Mouse (Mus musculus): Measurements from ENCODE around the gene Rbm6. TPM values are rescaled to one million over a fixed set of nuclear protein-coding genes. Genes with fewer than 3 reads are reported as not detected.

Gene Rbm6
- polyA plus RNA-seq, 1 experiment from 2014 or later, result 71.2 TPM

DNA sequence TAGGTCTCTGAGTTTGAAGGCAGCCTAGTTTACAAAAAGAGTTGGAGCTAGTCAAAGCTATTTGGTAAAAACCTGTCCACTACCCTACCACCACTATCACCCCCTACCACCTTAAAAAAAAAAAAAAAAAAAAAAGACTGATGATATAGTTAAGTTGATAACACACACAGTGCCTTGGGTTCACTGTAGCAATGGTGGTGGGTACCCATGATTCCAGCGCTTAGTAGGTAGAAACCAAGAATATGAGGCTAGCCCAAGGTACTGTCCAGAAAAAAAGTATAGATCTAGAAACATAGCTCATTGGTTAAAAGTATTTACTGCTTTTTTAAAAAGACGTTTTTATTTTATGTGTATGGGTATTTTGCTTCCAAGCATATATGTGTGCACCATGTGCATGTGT, 30.3 kb downstream of the Rbm6 start:
- Histone ChIP-seq H3K9me3 (replicated peaks; ENCODE audit: control insufficient read depth, low read length) (no peaks in the 10 kb centered on the region), H3K36me3 (ENCODE audit: control insufficient read depth, insufficient read depth, low read length) (0 out of 2 replicates have a peak, but pooled peaks cover 3% of the 10 kb centered on the region)
- 91% methylated on average over 2 of the region's 2 CpGs for WGBS

DNA sequence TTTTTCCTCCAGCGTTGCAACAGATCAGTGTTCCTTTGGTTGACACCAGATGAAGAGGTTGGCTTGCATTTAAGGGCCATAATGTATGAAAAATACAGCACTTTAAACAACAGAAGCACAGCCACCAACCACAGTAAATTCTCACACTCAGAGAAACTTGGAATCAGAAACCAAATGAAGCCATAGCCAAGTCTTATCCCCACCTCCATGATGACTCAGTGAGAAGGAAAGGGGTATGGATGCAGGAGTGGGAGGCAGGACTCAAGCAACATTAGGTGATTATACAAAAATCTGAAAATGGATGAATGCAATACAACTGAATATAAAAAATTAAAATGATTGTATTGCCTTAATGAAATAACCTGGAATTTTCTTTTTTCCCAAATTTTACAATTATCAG, 34.2 kb downstream of the Rbm6 start:
- ATAC-seq (ENCODE audit: insufficient read depth, low FRiP score), result no peak
- no peaks in the 10 kb centered on the region for H3K27me3 ChIP-seq (ENCODE audit: control insufficient read depth, insufficient read depth, low read length)
- H3K4me1 ChIP-seq (ENCODE audit: control insufficient read depth, insufficient read depth, low read length), result no peaks in the 10 kb centered on the region
- H3K27ac ChIP-seq (ENCODE audit: low read length), result no peak overlapping the region
- H3K4me2 ChIP-seq (ENCODE audit: low read depth, low read length), result no peak overlapping the region
- H3K9me3 ChIP-seq (replicated peaks; ENCODE audit: control insufficient read depth, low read length), result no peaks in the 10 kb centered on the region
- no peak overlapping the region for H3K9ac ChIP-seq (ENCODE audit: low read length)
- 0 out of 2 replicates have a peak, but pooled peaks cover 3% of the 10 kb centered on the region for H3K36me3 ChIP-seq (ENCODE audit: control insufficient read depth, insufficient read depth, low read length)
- H3K4me3 ChIP-seq (replicated peaks; ENCODE audit: low read length), result no peak overlapping the region
- 96% methylated on average over 1 of the region's 1 CpGs for WGBS

More for the DNA sequence above, 30.3 kb downstream of the Rbm6 start:
- H3K9ac ChIP-seq (ENCODE audit: low read length), result no peak overlapping the region
- no peak for ATAC-seq (ENCODE audit: insufficient read depth, low FRiP score)
- H3K27ac ChIP-seq (ENCODE audit: low read length), result no peak overlapping the region
- no peak overlapping the region for H3K4me3 ChIP-seq (replicated peaks; ENCODE audit: low read length)
- no peak overlapping the region for H3K4me2 ChIP-seq (ENCODE audit: low read depth, low read length)
- no peaks in the 10 kb centered on the region for H3K27me3 ChIP-seq (ENCODE audit: control insufficient read depth, insufficient read depth, low read length)
- H3K4me1 ChIP-seq (ENCODE audit: control insufficient read depth, insufficient read depth, low read length), result no peaks in the 10 kb centered on the region

DNA sequence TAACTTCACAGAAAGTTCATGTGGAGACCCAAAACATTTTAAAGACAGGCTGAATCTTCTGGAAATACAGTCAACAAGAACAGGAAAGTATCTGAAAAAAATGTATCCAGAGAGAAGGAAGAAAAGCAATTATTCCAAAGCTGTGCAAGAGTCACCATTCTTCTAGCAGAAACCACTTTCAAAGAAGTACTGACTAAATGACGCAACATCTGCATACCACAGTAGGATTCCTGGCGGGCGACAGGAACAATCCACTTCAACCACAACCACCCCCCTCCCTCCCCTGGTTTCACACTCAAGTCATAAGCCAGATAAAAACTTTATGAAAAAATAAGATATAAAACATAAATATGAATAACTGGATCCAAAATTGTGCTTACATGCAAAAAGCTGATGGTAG, 39.2 kb downstream of the Rbm6 start:
- Histone ChIP-seq H3K27me3 (ENCODE audit: control insufficient read depth, insufficient read depth, low read length) (no peaks in the 10 kb centered on the region), H3K36me3 (ENCODE audit: control insufficient read depth, insufficient read depth, low read length) (0 out of 2 replicates have a peak, but pooled peaks cover 2% of the 10 kb centered on the region), H3K4me1 (ENCODE audit: control insufficient read depth, insufficient read depth, low read length) (no peaks in the 10 kb centered on the region), H3K4me3 (replicated peaks; ENCODE audit: low read length) (no peak overlapping the region), H3K4me2 (ENCODE audit: low read depth, low read length) (no peak overlapping the region), H3K27ac (ENCODE audit: low read length) (no peak overlapping the region), H3K9me3 (replicated peaks; ENCODE audit: control insufficient read depth, low read length) (no peaks in the 10 kb centered on the region), H3K9ac (ENCODE audit: low read length) (no peak overlapping the region)
- no peak for ATAC-seq (ENCODE audit: insufficient read depth, low FRiP score)
- 78% methylated on average over 3 of the region's 3 CpGs for WGBS

DNA sequence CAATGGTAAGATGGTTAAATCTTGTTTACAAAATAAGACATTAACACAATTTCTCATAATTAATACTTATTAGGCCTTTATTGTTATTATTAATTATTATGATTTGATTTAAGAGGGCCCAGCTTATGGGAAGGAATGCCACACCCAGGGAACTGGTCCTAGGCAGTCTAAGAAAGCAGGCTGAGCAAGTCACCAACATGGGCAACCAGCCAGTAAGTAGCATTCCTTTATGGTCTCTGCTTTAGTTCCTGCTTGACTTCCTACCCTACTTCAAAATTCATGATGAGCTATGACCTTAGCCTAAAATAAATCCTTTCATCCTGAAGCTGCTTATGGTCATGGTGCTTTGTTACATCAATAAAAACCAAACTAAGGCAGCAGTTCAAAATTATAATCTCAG, 41.3 kb downstream of the Rbm6 start:
- no peak overlapping the region for H3K4me2 ChIP-seq (ENCODE audit: low read depth, low read length)
- no peak overlapping the region for H3K4me3 ChIP-seq (replicated peaks; ENCODE audit: low read length)
- no peak overlapping the region for H3K9ac ChIP-seq (ENCODE audit: low read length)
- ATAC-seq (ENCODE audit: insufficient read depth, low FRiP score), result no peak
- H3K4me1 ChIP-seq (ENCODE audit: control insufficient read depth, insufficient read depth, low read length), result no peaks in the 10 kb centered on the region
- H3K27ac ChIP-seq (ENCODE audit: low read length), result no peak overlapping the region
- no peaks in the 10 kb centered on the region for H3K36me3 ChIP-seq (ENCODE audit: control insufficient read depth, insufficient read depth, low read length)
- no peaks in the 10 kb centered on the region for H3K9me3 ChIP-seq (replicated peaks; ENCODE audit: control insufficient read depth, low read length)
- no peaks in the 10 kb centered on the region for H3K27me3 ChIP-seq (ENCODE audit: control insufficient read depth, insufficient read depth, low read length)

DNA sequence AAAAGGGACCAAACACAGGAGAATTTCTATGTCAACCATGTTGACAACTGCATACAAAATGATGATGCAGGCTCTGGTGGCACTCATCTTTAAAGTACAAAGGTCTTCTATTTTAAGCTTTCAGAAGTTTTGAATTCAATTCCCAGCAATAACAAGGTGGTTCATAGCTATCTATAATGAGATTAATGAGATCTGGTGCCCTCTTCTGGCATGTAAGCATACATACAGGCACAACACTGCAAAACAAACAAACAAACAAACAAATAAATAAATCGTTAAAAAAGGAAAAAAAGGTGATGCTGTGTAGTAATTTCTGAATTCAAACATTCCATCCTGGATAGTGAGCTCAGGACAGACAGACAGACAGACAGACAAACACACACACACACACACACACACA, 60.9 kb downstream of the Rbm6 start:
- Histone ChIP-seq H3K9ac (ENCODE audit: low read length) (no peak overlapping the region), H3K9me3 (replicated peaks; ENCODE audit: control insufficient read depth, low read length) (no peaks in the 10 kb centered on the region), H3K4me2 (ENCODE audit: low read depth, low read length) (no peak overlapping the region), H3K36me3 (ENCODE audit: control insufficient read depth, insufficient read depth, low read length) (peaks cover 11% of the 10 kb centered on the region), H3K4me1 (ENCODE audit: control insufficient read depth, insufficient read depth, low read length) (no peaks in the 10 kb centered on the region), H3K27me3 (ENCODE audit: control insufficient read depth, insufficient read depth, low read length) (no peaks in the 10 kb centered on the region), H3K27ac (ENCODE audit: low read length) (no peak overlapping the region), H3K4me3 (replicated peaks; ENCODE audit: low read length) (no peak overlapping the region)
- WGBS, result 91% methylated on average over 1 of the region's 1 CpGs
- no peak for ATAC-seq (ENCODE audit: insufficient read depth, low FRiP score)

DNA sequence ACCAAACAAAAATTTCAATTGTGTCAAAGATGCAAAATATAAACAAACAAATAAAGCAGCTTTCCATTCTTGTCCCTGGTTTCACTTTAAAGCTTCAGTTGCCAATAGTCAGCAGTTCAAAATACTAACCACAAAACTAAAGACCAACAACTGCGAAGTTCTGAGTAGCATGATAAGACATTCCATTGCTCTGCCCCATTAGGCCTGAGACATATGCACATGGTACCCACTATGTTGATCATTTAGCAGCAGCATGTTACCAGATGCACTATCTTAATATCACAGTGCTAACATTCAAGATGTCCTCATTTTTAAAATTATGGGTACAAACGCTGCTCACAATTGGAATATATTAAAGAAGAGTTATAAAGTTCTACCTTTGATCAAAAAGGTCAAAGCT, 62.1 kb downstream of the Rbm6 start:
- H3K4me1 ChIP-seq (ENCODE audit: control insufficient read depth, insufficient read depth, low read length), result no peaks in the 10 kb centered on the region
- no peak overlapping the region for H3K27ac ChIP-seq (ENCODE audit: low read length)
- peaks cover 5% of the 10 kb centered on the region for H3K36me3 ChIP-seq (ENCODE audit: control insufficient read depth, insufficient read depth, low read length)
- no peak for ATAC-seq (ENCODE audit: insufficient read depth, low FRiP score)
- no peak overlapping the region for H3K4me3 ChIP-seq (replicated peaks; ENCODE audit: low read length)
- H3K9me3 ChIP-seq (replicated peaks; ENCODE audit: control insufficient read depth, low read length), result no peaks in the 10 kb centered on the region
- 92% methylated on average over 2 of the region's 2 CpGs for WGBS
- H3K9ac ChIP-seq (ENCODE audit: low read length), result no peak overlapping the region
- no peak overlapping the region for H3K4me2 ChIP-seq (ENCODE audit: low read depth, low read length)
- no peaks in the 10 kb centered on the region for H3K27me3 ChIP-seq (ENCODE audit: control insufficient read depth, insufficient read depth, low read length)

DNA sequence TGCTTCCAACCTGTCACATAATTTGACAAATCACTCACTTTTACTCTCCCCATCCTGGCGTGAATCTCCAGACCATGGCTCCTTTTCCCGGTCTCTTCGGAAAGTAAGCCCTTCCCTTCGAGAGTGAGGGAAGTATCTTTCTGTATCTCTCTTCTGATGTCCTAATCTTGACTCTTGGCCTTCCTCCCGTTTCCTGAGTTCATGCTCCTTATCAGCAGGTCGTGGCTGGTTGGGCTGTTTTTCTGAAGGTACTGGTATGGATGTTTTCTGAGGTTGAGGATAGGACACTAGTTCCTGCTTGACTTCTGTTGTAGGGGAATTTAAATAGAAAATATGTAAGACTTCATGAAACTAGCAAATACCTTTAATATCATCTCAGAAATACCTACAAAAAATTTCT, 81.3 kb downstream of the Rbm6 start:
- H3K27ac ChIP-seq (ENCODE audit: low read length), result no peak overlapping the region
- no peaks in the 10 kb centered on the region for H3K4me1 ChIP-seq (ENCODE audit: control insufficient read depth, insufficient read depth, low read length)
- H3K4me3 ChIP-seq (replicated peaks; ENCODE audit: low read length), result no peak overlapping the region
- no peaks in the 10 kb centered on the region for H3K9me3 ChIP-seq (replicated peaks; ENCODE audit: control insufficient read depth, low read length)
- H3K27me3 ChIP-seq (ENCODE audit: control insufficient read depth, insufficient read depth, low read length), result no peaks in the 10 kb centered on the region
- ATAC-seq (ENCODE audit: insufficient read depth, low FRiP score), result no peak
- H3K4me2 ChIP-seq (ENCODE audit: low read depth, low read length), result no peak overlapping the region
- H3K9ac ChIP-seq (ENCODE audit: low read length), result no peak overlapping the region
- peaks cover 11% of the 10 kb centered on the region for H3K36me3 ChIP-seq (ENCODE audit: control insufficient read depth, insufficient read depth, low read length)
- 67% methylated on average over 6 of the region's 6 CpGs for WGBS

DNA sequence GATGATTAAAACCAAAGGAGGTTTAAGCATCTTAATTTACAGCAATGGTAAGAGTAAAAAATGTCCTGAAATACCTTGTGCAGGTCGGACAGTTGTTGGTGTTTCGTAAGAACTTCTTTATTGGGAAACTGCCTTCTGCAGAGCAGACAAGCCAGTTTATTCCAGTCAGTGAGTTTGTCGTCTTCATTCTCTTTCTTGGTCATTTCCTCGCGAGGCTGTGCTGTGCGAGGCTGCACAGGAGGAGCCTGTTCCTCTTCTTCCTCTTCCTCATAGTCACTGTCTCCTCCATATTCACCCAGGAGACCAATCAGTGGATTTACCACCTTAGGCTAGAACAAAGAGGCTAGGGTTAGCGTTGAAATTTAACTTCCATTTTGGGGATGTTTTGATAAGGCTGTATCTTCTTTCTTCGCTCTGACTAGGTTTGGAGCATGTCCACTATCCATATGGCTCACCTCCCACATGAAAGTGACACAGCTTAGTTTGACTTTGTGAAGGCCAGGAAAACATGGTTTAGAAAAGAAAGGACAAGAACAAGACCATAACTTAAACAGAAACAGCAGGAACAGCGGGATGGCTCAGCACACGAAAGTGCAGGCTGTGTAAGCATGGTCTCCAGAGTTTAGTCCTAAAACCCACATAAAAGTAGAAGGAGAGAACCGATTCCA, 90.4 kb downstream of the Rbm6 start:
- H3K36me3 ChIP-seq (ENCODE audit: control insufficient read depth, insufficient read depth, low read length), result peaks cover 18% of the 10 kb centered on the region
- H3K9ac ChIP-seq (ENCODE audit: low read length), result no peak overlapping the region
- H3K4me1 ChIP-seq (ENCODE audit: control insufficient read depth, insufficient read depth, low read length), result no peaks in the 10 kb centered on the region
- ATAC-seq (ENCODE audit: insufficient read depth, low FRiP score), result no peak
- 92% methylated on average over 11 of the region's 11 CpGs for WGBS
- no peak overlapping the region for H3K27ac ChIP-seq (ENCODE audit: low read length)
- H3K4me2 ChIP-seq (ENCODE audit: low read depth, low read length), result no peak overlapping the region
- no peak overlapping the region for H3K4me3 ChIP-seq (replicated peaks; ENCODE audit: low read length)
- H3K27me3 ChIP-seq (ENCODE audit: control insufficient read depth, insufficient read depth, low read length), result no peaks in the 10 kb centered on the region
- no peaks in the 10 kb centered on the region for H3K9me3 ChIP-seq (replicated peaks; ENCODE audit: control insufficient read depth, low read length)

DNA sequence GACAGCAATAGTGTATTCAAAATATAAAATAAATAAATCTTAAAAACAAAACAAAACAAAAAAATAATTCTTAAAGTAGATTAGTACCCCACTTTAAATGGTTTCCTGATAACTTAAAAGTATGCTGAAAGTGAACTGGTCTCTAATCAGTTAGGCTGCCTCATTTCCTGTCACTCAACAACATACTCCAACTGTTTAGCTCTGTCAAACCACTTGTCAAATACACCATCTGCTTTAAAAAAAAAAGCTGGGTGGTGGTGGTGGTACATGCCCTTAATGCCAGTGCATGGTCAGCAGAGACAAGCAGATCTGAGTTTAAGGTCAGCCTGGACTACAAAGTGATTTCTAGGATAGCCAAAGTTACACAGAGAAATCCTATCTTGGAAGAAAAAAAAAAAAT, 96.2 kb downstream of the Rbm6 start:
- no peak overlapping the region for H3K27ac ChIP-seq (ENCODE audit: low read length)
- H3K9me3 ChIP-seq (replicated peaks; ENCODE audit: control insufficient read depth, low read length), result no peaks in the 10 kb centered on the region
- H3K4me2 ChIP-seq (ENCODE audit: low read depth, low read length), result no peak overlapping the region
- no peak for ATAC-seq (ENCODE audit: insufficient read depth, low FRiP score)
- H3K4me3 ChIP-seq (replicated peaks; ENCODE audit: low read length), result no peak overlapping the region
- H3K9ac ChIP-seq (ENCODE audit: low read length), result no peak overlapping the region
- H3K36me3 ChIP-seq (ENCODE audit: control insufficient read depth, insufficient read depth, low read length), result peaks cover 4% of the 10 kb centered on the region
- H3K27me3 ChIP-seq (ENCODE audit: control insufficient read depth, insufficient read depth, low read length), result no peaks in the 10 kb centered on the region
- no peaks in the 10 kb centered on the region for H3K4me1 ChIP-seq (ENCODE audit: control insufficient read depth, insufficient read depth, low read length)

Data from stomach, embryonic 16.5 days (tissue).